Mouse (Mus musculus) CH12.LX (cell line): Measurements from ENCODE around the gene Hsd17b1. TPM values are rescaled to one million over a fixed set of nuclear protein-coding genes. Genes with fewer than 3 reads are reported as not detected.

Experiments
- DNase-seq: peaks from one replicate; pipeline ENCODE4 v3.0.0-alpha.2; 2013; ENCODE audit errors: extremely low read depth
- H3K27ac ChIP-seq: 2 replicates; pipeline ENCODE4 v1.5.1; 2012; ENCODE audit warnings: low read depth, mild to moderate bottlenecking, control low read depth, moderate library complexity; ENCODE audit not compliant: insufficient read depth
- H3K27me3 ChIP-seq: replicated peaks from 2 replicates; pipeline ENCODE3; 2012; ENCODE audit warnings: inconsistent platforms
- H3K36me3 ChIP-seq, 2 experiments: replicated peaks in 1 of 2; 2 replicates each; pipeline versions ENCODE3 to v1.6.1; 2012; ENCODE audit warnings: inconsistent platforms in 1 of 2, low read length in 1 of 2, mild to moderate bottlenecking in 1 of 2, mixed read lengths in 1 of 2, moderate library complexity in 1 of 2; ENCODE audit not compliant: control insufficient read depth in 1 of 2, insufficient read depth in 1 of 2
- H3K4me1 ChIP-seq, 2 experiments: 2 replicates each; pipeline ENCODE4 v1.6.1; 2012; ENCODE audit warnings: inconsistent platforms in 1 of 2, moderate library complexity in 1 of 2; ENCODE audit not compliant: insufficient read depth in 2 of 2, control insufficient read depth in 1 of 2
- H3K4me2 ChIP-seq: 2 replicates; pipeline ENCODE4 v1.6.1; 2012; ENCODE audit warnings: low read depth, mild to moderate bottlenecking, control low read depth; ENCODE audit not compliant: poor library complexity, insufficient read depth, severe bottlenecking
- H3K4me3 ChIP-seq, 3 experiments: fragments of 150-350 bp in 1 of 3; sonication (generic) in 1 of 3; replicated peaks in 1 of 3; 2 replicates each; pipeline versions ENCODE3 to v1.5.1; 2011 to 2012; ENCODE audit warnings: low read depth in 2 of 3, low read length in 2 of 3, mild to moderate bottlenecking in 2 of 3, moderate library complexity in 2 of 3, control low read depth in 1 of 3, improper control_type of control experiment in 1 of 3, inconsistent platforms in 1 of 3, mixed read lengths in 1 of 3; ENCODE audit not compliant: poor library complexity in 1 of 3
- H3K79me2 ChIP-seq: replicated peaks from 2 replicates; pipeline ENCODE4 v1.6.1; 2012; ENCODE audit warnings: mild to moderate bottlenecking, moderate library complexity; ENCODE audit not compliant: control insufficient read depth, poor library complexity, insufficient read depth, severe bottlenecking; ENCODE audit errors: extremely low read depth
- H3K9ac ChIP-seq: 2 replicates; pipeline ENCODE4 v1.6.1; 2012; ENCODE audit warnings: low read depth, mild to moderate bottlenecking, control low read depth, moderate library complexity; ENCODE audit not compliant: insufficient read depth
- H3K9me3 ChIP-seq: replicated peaks from 2 replicates; pipeline ENCODE3; 2012; ENCODE audit warnings: low read length, inconsistent platforms, mixed read lengths
- BHLHE40 ChIP-seq: IDR thresholded peaks from 2 replicates; pipeline ENCODE4 v1.6.1; 2011; ENCODE audit warnings: mild to moderate bottlenecking, low read depth, low read length, improper control_type of control experiment
- CTCF ChIP-seq, 2 experiments: IDR thresholded peaks in 1 of 2; conservative IDR thresholded peaks in 1 of 2; 2 replicates each; pipeline ENCODE4 v1.5.1; 2011 to 2012; ENCODE audit warnings: low read depth in 2 of 2, low read length in 2 of 2, improper control_type of control experiment in 1 of 2, inconsistent platforms in 1 of 2, mild to moderate bottlenecking in 1 of 2, moderate library complexity in 1 of 2
- ELF1 ChIP-seq: IDR thresholded peaks from 2 replicates; pipeline ENCODE4 v1.6.1; 2014; ENCODE audit warnings: low read depth, mild to moderate bottlenecking, inconsistent platforms, low read length, improper control_type of control experiment
- ETS1 ChIP-seq: conservative IDR thresholded peaks from 2 replicates; pipeline ENCODE4 v1.6.1; 2012; ENCODE audit warnings: low read depth, mild to moderate bottlenecking, inconsistent platforms, low read length, improper control_type of control experiment, moderate library complexity
- HCFC1 ChIP-seq: IDR thresholded peaks from 2 replicates; pipeline ENCODE4 v1.6.1; 2012; ENCODE audit warnings: low read depth, mild to moderate bottlenecking, inconsistent platforms, low read length, improper control_type of control experiment
- IRF4 ChIP-seq: IDR thresholded peaks from 2 replicates; pipeline ENCODE4 v1.6.1; 2014; ENCODE audit warnings: low read depth, mild to moderate bottlenecking, inconsistent platforms, low read length, improper control_type of control experiment
- JUND ChIP-seq: conservative IDR thresholded peaks from 2 replicates; pipeline ENCODE4 v1.6.1; 2011; ENCODE audit warnings: low read depth, low read length, improper control_type of control experiment
- KAT2A ChIP-seq: IDR thresholded peaks from 2 replicates; pipeline ENCODE4 v1.6.1; 2012; ENCODE audit warnings: low read length, improper control_type of control experiment, inconsistent platforms; ENCODE audit not compliant: insufficient replicate concordance
- MAX ChIP-seq: IDR thresholded peaks from 2 replicates; pipeline ENCODE4 v1.6.1; 2011; ENCODE audit warnings: low read length, improper control_type of control experiment
- MAZ ChIP-seq: IDR thresholded peaks from 2 replicates; pipeline ENCODE4 v1.6.1; 2012; ENCODE audit warnings: low read depth, mild to moderate bottlenecking, inconsistent platforms, low read length, improper control_type of control experiment, moderate library complexity
- MEF2A ChIP-seq: IDR thresholded peaks from 2 replicates; pipeline ENCODE4 v1.6.1; 2014; ENCODE audit warnings: low read depth, mild to moderate bottlenecking, inconsistent platforms, low read length, improper control_type of control experiment, borderline replicate concordance
- NELFE ChIP-seq: IDR thresholded peaks from 2 replicates; pipeline ENCODE4 v1.6.1; 2011; ENCODE audit warnings: low read depth, low read length, improper control_type of control experiment
- NRF1 ChIP-seq: IDR thresholded peaks from 2 replicates; pipeline ENCODE4 v1.6.1; 2014; ENCODE audit warnings: low read depth, mild to moderate bottlenecking, inconsistent platforms, low read length, improper control_type of control experiment, moderate library complexity
- PAX5 ChIP-seq: IDR thresholded peaks from 2 replicates; pipeline ENCODE4 v1.6.1; 2012; ENCODE audit warnings: low read length, inconsistent platforms, mixed read lengths
- POLR2A ChIP-seq: IDR thresholded peaks from 2 replicates; pipeline ENCODE4 v1.6.1; 2011; ENCODE audit warnings: low read depth, mild to moderate bottlenecking, improper control_type of control experiment, low read length
- RCOR1 ChIP-seq: conservative IDR thresholded peaks from 2 replicates; pipeline ENCODE4 v1.6.1; 2012; ENCODE audit warnings: low read depth, mild to moderate bottlenecking, inconsistent platforms, low read length, improper control_type of control experiment
- SIN3A ChIP-seq: IDR thresholded peaks from 2 replicates; pipeline ENCODE4 v1.6.1; 2012; ENCODE audit warnings: low read length, improper control_type of control experiment, inconsistent platforms
- TBP ChIP-seq: conservative IDR thresholded peaks from 2 replicates; pipeline ENCODE4 v1.6.1; 2011; ENCODE audit warnings: low read depth, low read length, improper control_type of control experiment
- TCF12 ChIP-seq: IDR thresholded peaks from 2 replicates; pipeline ENCODE4 v1.6.1; 2014; ENCODE audit warnings: low read depth, mild to moderate bottlenecking, inconsistent platforms, low read length, improper control_type of control experiment
- USF1 ChIP-seq: IDR thresholded peaks from 2 replicates; pipeline ENCODE4 v1.6.1; 2014; ENCODE audit warnings: low read depth, mild to moderate bottlenecking, inconsistent platforms, low read length, improper control_type of control experiment
- USF2 ChIP-seq: conservative IDR thresholded peaks from 2 replicates; pipeline ENCODE4 v1.6.1; 2011; ENCODE audit warnings: low read depth, low read length, improper control_type of control experiment
- ZC3H11A ChIP-seq: IDR thresholded peaks from 2 replicates; pipeline ENCODE4 v1.6.1; 2012; ENCODE audit warnings: low read depth, mild to moderate bottlenecking, inconsistent platforms, low read length, improper control_type of control experiment
- ZKSCAN1 ChIP-seq: IDR thresholded peaks from 2 replicates; pipeline ENCODE4 v1.6.1; 2012; ENCODE audit warnings: low read depth, inconsistent platforms, low read length, improper control_type of control experiment, borderline replicate concordance
- dilution Hi-C: fragments of 300-500 bp; cut with MboI; formaldehyde crosslinking; loops from 2 replicates; pipeline ENCODE4 v1.14.3; 2020; ENCODE audit warnings: low sequenced_read_pairs; ENCODE audit not compliant: extremely low pct_unique_long_range_greater_than_20kb, extremely low pct_ligation_motif_present
- in situ Hi-C: fragments of 300-500 bp; cut with MboI; formaldehyde crosslinking; loops from 3 replicates; pipeline ENCODE4 v1.14.3; 2019; ENCODE audit warnings: low sequenced_read_pairs, low pct_ligation_motif_present, low pct_unique_long_range_greater_than_20kb, mixed read lengths
- polyA plus RNA-seq: library from polyadenylated mRNA; unstranded; fragments of >175 nt; gene quantifications from 2 replicates; pipeline ENCODE4 v1.2.1, GENCODE M21; 2012; ENCODE audit warnings: low read depth; ENCODE audit not compliant: insufficient read length
- total RNA-seq, 2 experiments: library from RNA; depleted of rRNA; stranded (reverse); fragments of 300-350 nt in 1 of 2; fragments of >200 nt in 1 of 2; gene quantifications; 2 replicates each; pipeline ENCODE4 v1.2.3; 2012 to 2014

Gene Hsd17b1
- total and polyA plus RNA-seq, 3 experiments = 0.17 to 0.81 TPM; not detected in 1

GRCm38 (mm10) chr11:101045826-101046225, 32.4 kb upstream of the Hsd17b1 start:
- H3K79me2 ChIP-seq = no peaks in the 10 kb centered on the region
- H3K27me3 ChIP-seq = no peaks in the 10 kb centered on the region
- H3K4me3 ChIP-seq = no peak overlapping the region
- in situ Hi-C loops = no loop called here
- H3K9ac ChIP-seq = no peak overlapping the region
- no peak overlapping the region for H3K27ac ChIP-seq
- TF ChIP-seq TBP = no peak
- TF ChIP-seq SIN3A = no peak
- no peak for TF ChIP-seq BHLHE40
- no peak for TF ChIP-seq TCF12
- TF ChIP-seq ELF1 = no peak
- no peak for TF ChIP-seq CTCF (conservative IDR thresholded peaks at IDR 0.05 in 1 of 2, IDR thresholded peaks at IDR 0.05 in 1 of 2; ENCODE audit: low read depth in 2 of 2, low read length in 2 of 2)
- TF ChIP-seq IRF4 = no peak
- no peak for TF ChIP-seq KAT2A
- TF ChIP-seq PAX5 = no peak
- TF ChIP-seq HCFC1 = no peak
- TF ChIP-seq, all 38 proteins: peak for 0
- H3K9me3 ChIP-seq = no peaks in the 10 kb centered on the region
- H3K4me2 ChIP-seq = no peak overlapping the region
- no peaks in the 10 kb centered on the region for H3K4me1 ChIP-seq
- dilution Hi-C loops = no loop called here
- H3K36me3 ChIP-seq = peaks cover 87 to 99% of the 10 kb centered on the region in 2 experiments
- no peak for DNase-seq

- in situ Hi-C loops = no loop called here
- Histone ChIP-seq H3K4me2 (no peak overlapping the region), H3K4me1 (no peaks in the 10 kb centered on the region), H3K4me3 (no peak overlapping the region), H3K9ac (no peak overlapping the region), H3K36me3 (peaks cover 89 to 99% of the 10 kb centered on the region in 2 experiments), H3K27me3 (no peaks in the 10 kb centered on the region), H3K27ac (no peak overlapping the region), H3K79me2 (no peaks in the 10 kb centered on the region), H3K9me3 (no peaks in the 10 kb centered on the region)
- DNase-seq = no peak
- dilution Hi-C loops = no loop called here
- TF ChIP-seq ZKSCAN1 (no peak), ZC3H11A (no peak), POLR2A (no peak), CTCF (conservative IDR thresholded peaks at IDR 0.05 in 1 of 2, IDR thresholded peaks at IDR 0.05 in 1 of 2; ENCODE audit: low read depth in 2 of 2, low read length in 2 of 2) (no peak), MEF2A (no peak), RCOR1 (no peak), NRF1 (no peak), IRF4 (no peak), PAX5 (no peak), ELF1 (no peak), KAT2A (no peak), USF1 (no peak), JUND (no peak), TBP (no peak), SIN3A (no peak), MAZ (no peak), MAX (no peak), USF2 (no peak), ETS1 (no peak), NELFE (no peak)
These were observed 31.8 kb upstream of the Hsd17b1 start for GRCm38 (mm10) chr11:101046440-101046839.
